Mouse (Mus musculus): Measurements from ENCODE around the gene Rsl1d1.

Rsl1d1 gene

GRCm38 (mm10) chr16:11202571-11203554 lies at the start of gene Rsl1d1:
Gene Rsl1d1 (minus strand): TSS chr16:11203331.
- DNase-seq (ENCODE audit: inconsistent age in 2 of 2, low spot score in 1 of 2): peak; percentile 92 to 97

GRCm38 (mm10) chr16:11247791-11248190 lies 44.7 kb upstream of the Rsl1d1 start:
- peak in 1 of 2 experiments; percentile 76 for DNase-seq (ENCODE audit: inconsistent age in 2 of 2, low spot score in 1 of 2)

- no peak for DNase-seq (ENCODE audit: inconsistent age in 2 of 2, low spot score in 1 of 2)
These were observed 42.6 kb upstream of the Rsl1d1 start for GRCm38 (mm10) chr16:11245767-11246166.

- DNase-seq (ENCODE audit: inconsistent age in 2 of 2, low spot score in 1 of 2): peak in 1 of 2 experiments; percentile 61
These were observed 39.3 kb upstream of the Rsl1d1 start for GRCm38 (mm10) chr16:11242401-11242800.

- peak in 1 of 2 experiments; percentile 16 for DNase-seq (ENCODE audit: inconsistent age in 2 of 2, low spot score in 1 of 2)
These were observed 14.7 kb upstream of the Rsl1d1 start for GRCm38 (mm10) chr16:11217801-11218200.

GRCm38 (mm10) chr16:11203600-11204390 lies 664 bp upstream of the Rsl1d1 start:
- DNase-seq (ENCODE audit: inconsistent age in 2 of 2, low spot score in 1 of 2): no peak

GRCm38 (mm10) chr16:11201740-11202394 lies 1.3 kb downstream of the Rsl1d1 start:
- DNase-seq (ENCODE audit: inconsistent age in 2 of 2, low spot score in 1 of 2): no peak

- no peak for DNase-seq (ENCODE audit: inconsistent age in 2 of 2, low spot score in 1 of 2)
These were observed 2.9 kb downstream of the Rsl1d1 start for GRCm38 (mm10) chr16:11200247-11200646.

GRCm38 (mm10) chr16:11198467-11198866 lies 4.7 kb downstream of the Rsl1d1 start:
- no peak for DNase-seq (ENCODE audit: inconsistent age in 2 of 2, low spot score in 1 of 2)

GRCm38 (mm10) chr16:11197052-11197451 lies 6.1 kb downstream of the Rsl1d1 start:
- no peak for DNase-seq (ENCODE audit: inconsistent age in 2 of 2, low spot score in 1 of 2)

- DNase-seq (ENCODE audit: inconsistent age in 2 of 2, low spot score in 1 of 2): no peak
These were observed 9.9 kb downstream of the Rsl1d1 start for GRCm38 (mm10) chr16:11193231-11193630.

GRCm38 (mm10) chr16:11190150-11190549 lies 13.0 kb downstream of the Rsl1d1 start:
- no peak for DNase-seq (ENCODE audit: inconsistent age in 2 of 2, low spot score in 1 of 2)

- no peak for DNase-seq (ENCODE audit: inconsistent age in 2 of 2, low spot score in 1 of 2)
These were observed 25.7 kb downstream of the Rsl1d1 start for GRCm38 (mm10) chr16:11177404-11177803.

GRCm38 (mm10) chr16:11176884-11177244 lies 26.3 kb downstream of the Rsl1d1 start:
- no peak for DNase-seq (ENCODE audit: inconsistent age in 2 of 2, low spot score in 1 of 2)

GRCm38 (mm10) chr16:11176208-11176883 lies 26.8 kb downstream of the Rsl1d1 start, which contains the start of gene Zc3h7a:
Gene Zc3h7a (minus strand): TSS chr16:11176393.
- DNase-seq (ENCODE audit: inconsistent age in 2 of 2, low spot score in 1 of 2): peak; percentile 94 to 97

- peak; percentile 81 to 93 for DNase-seq (ENCODE audit: inconsistent age in 2 of 2, low spot score in 1 of 2)
These were observed 27.5 kb downstream of the Rsl1d1 start for GRCm38 (mm10) chr16:11175489-11176207.

GRCm38 (mm10) chr16:11175100-11175488 lies 28.0 kb downstream of the Rsl1d1 start:
- peak in 1 of 2 experiments; percentile 11 for DNase-seq (ENCODE audit: inconsistent age in 2 of 2, low spot score in 1 of 2)

GRCm38 (mm10) chr16:11174671-11175081 lies 28.5 kb downstream of the Rsl1d1 start:
- DNase-seq (ENCODE audit: inconsistent age in 2 of 2, low spot score in 1 of 2): peak; percentile 66 to 88

GRCm38 (mm10) chr16:11171679-11172078 lies 31.5 kb downstream of the Rsl1d1 start:
- no peak for DNase-seq (ENCODE audit: inconsistent age in 2 of 2, low spot score in 1 of 2)

GRCm38 (mm10) chr16:11166431-11166830 lies 36.7 kb downstream of the Rsl1d1 start:
- DNase-seq (ENCODE audit: inconsistent age in 2 of 2, low spot score in 1 of 2): no peak
